Mouse (Mus musculus) liver, embryonic 16.5 days (tissue): ENCODE results near the gene Hccs. TPM values are rescaled to one million over a fixed set of nuclear protein-coding genes. Genes with fewer than 3 reads are reported as not detected.
A peak's percentile ranks its signal among the peaks of the same experiment; 100 is the strongest.
"Not testable (repeated sequence)": the region's sequence is repeated elsewhere in the genome, so short reads cannot be mapped to it uniquely, and the experiment has no call there.

Experiments used
- ATAC-seq: fragments of 200-750 bp; cut with Nextera tagmentation; 2 replicates; pipeline ENCODE4 v1.8.0; 2017; ENCODE audit warnings: low read depth, mild to moderate bottlenecking, moderate number of reproducible peaks, moderate library complexity
- H3K27ac ChIP-seq: fragments of 300-500 bp; sonication (generic); 2 replicates; pipeline ENCODE4 v1.5.1; 2014; ENCODE audit warnings: mild to moderate bottlenecking, low read length
- H3K27me3 ChIP-seq: fragments of 300-500 bp; sonication (generic); 2 replicates; pipeline ENCODE4 v1.6.1; 2014; ENCODE audit warnings: low read depth, low read length, mixed read lengths; ENCODE audit not compliant: control insufficient read depth, insufficient read depth
- H3K36me3 ChIP-seq: fragments of 300-500 bp; sonication (generic); 2 replicates; pipeline ENCODE4 v1.6.1; 2014; ENCODE audit warnings: mild to moderate bottlenecking; ENCODE audit not compliant: control insufficient read depth, insufficient read depth
- H3K4me1 ChIP-seq: fragments of 300-500 bp; sonication (generic); 2 replicates; pipeline ENCODE4 v1.6.1; 2014; ENCODE audit warnings: low read depth, low read length, mixed read lengths; ENCODE audit not compliant: control insufficient read depth
- H3K4me2 ChIP-seq: fragments of 300-500 bp; sonication (generic); 2 replicates; pipeline ENCODE4 v1.6.1; 2014; ENCODE audit warnings: low read depth, low read length, mixed read lengths
- H3K4me3 ChIP-seq: fragments of 300-500 bp; sonication (generic); 2 replicates; pipeline ENCODE4 v1.5.1; 2014; ENCODE audit warnings: low read depth, mild to moderate bottlenecking, low read length
- H3K9ac ChIP-seq: fragments of 300-500 bp; sonication (generic); 2 replicates; pipeline ENCODE4 v1.6.1; 2014; ENCODE audit warnings: low read depth, low read length
- H3K9me3 ChIP-seq: fragments of 300-500 bp; sonication (generic); replicated peaks from 2 replicates; pipeline ENCODE4 v1.6.1; 2016; ENCODE audit warnings: low read length; ENCODE audit not compliant: control insufficient read depth
- WGBS: fragments of 180-500 bp; shearing (Covaris S2); extraction: QIAGEN DNeasy Blood & Tissue Kit; methylation state at CpG from one replicate; pipeline ENCODE4 v1.1.7; 2014; ENCODE audit not compliant: insufficient replicate concordance; 5-methylcytosine and 5-hydroxymethylcytosine counted together
- polyA plus RNA-seq: library from polyadenylated mRNA; unstranded; fragments of >200 nt; fragmentation: Nextera tagmentation; extraction: Ambion mirVana; gene quantifications from 2 replicates; pipeline ENCODE4 v1.2.1, GENCODE M21; 2015

Hccs gene
- polyA plus RNA-seq: 8.3 and 10.0 TPM in 2 replicates

DNA sequence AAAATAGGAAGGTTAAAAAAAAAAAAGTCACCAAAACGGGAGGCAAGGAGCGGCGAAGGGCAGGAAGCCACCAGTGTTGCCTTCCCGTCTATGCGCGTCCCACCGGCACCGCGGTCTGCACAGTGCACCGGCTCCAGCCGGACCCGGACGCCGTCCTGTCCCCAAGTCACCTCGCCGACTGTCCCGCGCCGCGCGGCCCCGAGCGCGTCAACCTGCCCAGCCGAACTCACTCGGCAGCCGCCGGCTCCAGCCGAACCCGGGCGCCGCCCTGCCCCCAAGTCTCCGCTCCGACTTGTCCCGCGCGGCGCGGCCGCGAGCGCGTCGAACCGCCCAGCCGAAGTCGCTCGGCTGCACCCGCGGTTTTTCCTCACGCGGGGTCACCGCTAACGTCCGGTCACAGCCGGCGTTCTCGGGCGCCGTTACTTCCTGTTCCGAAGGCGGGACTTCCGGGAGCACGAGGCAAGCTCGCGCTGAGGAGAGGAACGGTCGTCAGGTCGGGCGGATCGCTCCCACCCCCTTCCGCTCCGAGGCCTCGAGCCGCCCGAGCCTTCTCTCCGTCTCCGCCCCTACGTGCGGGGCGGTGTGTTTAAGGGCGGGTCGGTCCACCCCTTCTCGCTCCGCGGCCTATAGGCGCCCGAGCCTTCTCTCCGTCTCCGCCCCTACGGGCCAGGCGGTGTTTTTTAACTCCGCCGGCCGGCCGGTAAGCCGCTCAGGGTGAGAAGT lies at the start of gene Hccs:
Gene Hccs, minus strand, starts transcription at position 428 of the 723 bp plus-strand sequence.
- no peaks in the 10 kb centered on the region for H3K27me3 ChIP-seq
- WGBS: 18% methylated on average over 90 of the region's 97 CpGs

DNA sequence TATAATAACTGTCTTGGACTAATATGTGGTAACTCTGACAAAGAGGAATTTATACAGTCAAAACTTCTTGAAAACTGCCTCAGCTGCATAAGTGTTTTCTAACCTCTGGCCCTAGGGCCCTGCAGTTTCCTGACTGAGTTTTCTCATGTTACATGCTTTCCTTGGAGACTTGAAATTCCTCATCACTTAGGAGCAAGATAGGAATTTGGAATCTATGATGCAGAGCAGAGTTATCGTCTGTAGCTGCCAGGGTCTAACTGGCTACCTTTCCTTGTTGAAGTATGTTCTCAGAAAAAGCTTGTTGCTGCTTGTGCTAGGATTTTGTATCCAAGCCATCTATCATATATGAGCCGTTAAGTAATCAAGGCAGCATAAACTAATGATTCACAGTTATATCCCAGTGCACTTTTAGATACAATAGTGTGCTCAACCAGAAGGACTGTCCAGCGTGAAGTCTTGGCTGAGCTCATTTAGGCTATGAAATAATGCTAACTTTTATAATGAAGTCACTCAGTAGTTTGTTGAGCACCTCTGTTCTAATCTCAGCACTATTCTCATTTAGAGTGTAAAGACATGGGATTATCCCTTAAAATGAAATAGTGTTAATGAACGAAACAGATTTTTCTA lies 37.1 kb upstream of the Hccs start:
- Histone ChIP-seq H3K9me3 (no peaks in the 10 kb centered on the region), H3K9ac (no peak overlapping the region), H3K36me3 (no peaks in the 10 kb centered on the region), H3K4me3 (no peak overlapping the region), H3K27me3 (no peaks in the 10 kb centered on the region), H3K4me2 (no peak overlapping the region), H3K27ac (no peak overlapping the region), H3K4me1 (no peaks in the 10 kb centered on the region)
- ATAC-seq: no peak
- 64% methylated on average over 4 of the region's 4 CpGs for WGBS

More for the DNA sequence above, at the start of gene Hccs:
- H3K36me3 ChIP-seq: no peaks in the 10 kb centered on the region
- peak within 1 kb of the TSS; percentile 64 for H3K4me2 ChIP-seq
- no peaks in the 10 kb centered on the region for H3K9me3 ChIP-seq
- peaks cover 5% of the 10 kb centered on the region for H3K4me1 ChIP-seq
- ATAC-seq: peak; percentile 99
- peak within 1 kb of the TSS; percentile 73 for H3K4me3 ChIP-seq
- H3K27ac ChIP-seq: peak within 1 kb of the TSS; percentile 89
- peak within 1 kb of the TSS; percentile 73 for H3K9ac ChIP-seq

DNA sequence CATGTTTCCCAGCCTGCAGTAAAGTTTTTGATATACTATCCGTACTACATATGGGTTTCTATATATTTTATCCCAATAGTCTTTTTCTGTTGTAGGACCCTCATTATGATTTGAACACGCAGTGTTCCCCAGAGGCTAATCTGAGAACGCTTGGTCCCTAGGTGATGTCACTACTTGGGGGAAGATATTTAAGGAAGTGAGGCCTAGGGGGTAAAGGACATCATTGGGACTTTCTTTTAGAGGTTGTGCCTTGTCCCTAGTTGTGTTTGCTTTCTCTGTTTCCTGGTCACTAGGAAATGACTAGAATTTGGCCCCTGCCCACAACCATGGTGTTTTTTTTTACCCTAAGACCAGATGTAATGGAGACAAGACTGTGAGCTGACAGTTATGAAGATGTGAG lies 18.0 kb upstream of the Hccs start:
- H3K27ac ChIP-seq: no peak overlapping the region
- H3K4me3 ChIP-seq: no peak overlapping the region
- H3K4me1 ChIP-seq: no peaks in the 10 kb centered on the region
- H3K9ac ChIP-seq: no peak overlapping the region
- ATAC-seq: no peak
- WGBS: 50% methylated on average over 3 of the region's 3 CpGs
- H3K36me3 ChIP-seq: no peaks in the 10 kb centered on the region
- H3K27me3 ChIP-seq: no peaks in the 10 kb centered on the region
- no peaks in the 10 kb centered on the region for H3K9me3 ChIP-seq
- no peak overlapping the region for H3K4me2 ChIP-seq

DNA sequence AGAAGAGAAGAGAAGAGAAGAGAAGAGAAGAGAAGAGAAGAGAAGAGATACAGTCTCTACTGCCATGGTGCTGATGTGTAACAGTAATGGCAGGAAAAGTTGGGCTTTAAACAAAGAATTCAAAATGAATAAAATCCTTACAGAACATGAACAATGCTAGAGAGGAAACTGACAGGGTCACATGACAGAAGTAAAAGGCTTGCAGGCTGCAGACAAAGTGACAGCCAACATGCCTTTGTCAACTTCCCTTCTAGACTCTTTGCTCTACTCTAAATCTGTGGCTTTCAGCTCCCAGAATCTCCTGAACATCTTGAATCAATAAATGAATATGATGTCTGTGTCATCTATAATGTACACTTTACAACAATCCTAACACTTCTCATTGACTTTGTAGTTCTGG lies 17.4 kb upstream of the Hccs start:
- no peak for ATAC-seq
- Histone ChIP-seq H3K27me3 (no peaks in the 10 kb centered on the region), H3K9me3 (no peaks in the 10 kb centered on the region), H3K9ac (no peak overlapping the region), H3K27ac (no peak overlapping the region), H3K4me2 (no peak overlapping the region), H3K36me3 (no peaks in the 10 kb centered on the region), H3K4me3 (no peak overlapping the region), H3K4me1 (no peaks in the 10 kb centered on the region)

- Histone ChIP-seq H3K4me1 (no peaks in the 10 kb centered on the region), H3K9ac (no peak overlapping the region), H3K27me3 (no peaks in the 10 kb centered on the region), H3K4me2 (no peak overlapping the region), H3K9me3 (no peaks in the 10 kb centered on the region), H3K36me3 (no peaks in the 10 kb centered on the region), H3K27ac (no peak overlapping the region), H3K4me3 (no peak overlapping the region)
- 30% methylated on average over 3 of the region's 3 CpGs for WGBS
- ATAC-seq: no peak
Observed at GRCm38 (mm10) chrX:169332264-169332663, 12.1 kb upstream of the Hccs start.

- 41% methylated on average over 3 of the region's 3 CpGs for WGBS
- H3K9ac ChIP-seq: no peak overlapping the region
- no peak overlapping the region for H3K4me2 ChIP-seq
- no peak for ATAC-seq
- H3K4me1 ChIP-seq: no peaks in the 10 kb centered on the region; the same call in 1 of the 2 replicates
- H3K4me3 ChIP-seq: no peak overlapping the region
- H3K36me3 ChIP-seq: no peaks in the 10 kb centered on the region
- no peaks in the 10 kb centered on the region for H3K9me3 ChIP-seq
- H3K27ac ChIP-seq: no peak overlapping the region
- H3K27me3 ChIP-seq: no peaks in the 10 kb centered on the region
Observed at GRCm38 (mm10) chrX:169325929-169326595, 5.9 kb upstream of the Hccs start.

DNA sequence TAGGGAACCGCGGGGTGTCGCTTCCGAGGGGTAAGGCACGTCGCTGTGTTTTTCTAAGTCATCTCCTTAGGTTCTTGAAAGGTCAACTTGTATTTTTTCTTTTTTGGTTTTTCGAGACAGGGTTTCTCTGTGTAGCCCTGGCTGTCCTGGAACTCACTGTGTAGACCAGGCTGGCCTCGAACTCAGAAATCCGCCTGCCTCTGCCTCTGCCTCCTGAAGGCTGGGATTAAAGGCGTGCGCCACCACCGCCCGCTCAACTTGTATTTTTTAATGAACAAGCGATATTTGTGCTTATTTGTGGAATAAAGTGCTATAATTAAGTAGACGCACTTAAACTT lies 465 bp upstream of the Hccs start:
- peak overlapping the region; percentile 37; the same call in 1 of the 2 replicates for H3K9ac ChIP-seq
- not testable (repeated sequence) for H3K36me3 ChIP-seq, ATAC-seq, H3K27me3 ChIP-seq, H3K9me3 ChIP-seq, H3K27ac ChIP-seq, H3K4me1 ChIP-seq
- 26% methylated on average over 15 of the region's 15 CpGs for WGBS
- H3K4me3 ChIP-seq: peak overlapping the region; percentile 73
- H3K4me2 ChIP-seq: peak overlapping the region; percentile 39

GRCm38 (mm10) chrX:169319066-169319760 lies 959 bp downstream of the Hccs start:
- no peak for ATAC-seq
- 34% methylated on average over 12 of the region's 12 CpGs for WGBS
- no peaks in the 10 kb centered on the region for H3K9me3 ChIP-seq

More at GRCm38 (mm10) chrX:169319066-169319760, 959 bp downstream of the Hccs start:
- Histone ChIP-seq H3K27me3 (no peaks in the 10 kb centered on the region), H3K27ac (peak overlapping the region; percentile 89), H3K9ac (peak overlapping the region; percentile 73), H3K4me1 (peaks cover 5% of the 10 kb centered on the region), H3K4me2 (peak overlapping the region; percentile 64), H3K4me3 (peak overlapping the region; percentile 73), H3K36me3 (no peaks in the 10 kb centered on the region)
